Mouse (Mus musculus): ENCODE data around the gene Smok3b. TPM values are rescaled to one million over a fixed set of nuclear protein-coding genes. Genes with fewer than 3 reads are reported as not detected.
A peak's percentile ranks its signal among the peaks of the same experiment; 100 is the strongest.

Gene Smok3b
- total and polyA plus RNA-seq, 2 experiments from 2014 or later = not detected

DNA sequence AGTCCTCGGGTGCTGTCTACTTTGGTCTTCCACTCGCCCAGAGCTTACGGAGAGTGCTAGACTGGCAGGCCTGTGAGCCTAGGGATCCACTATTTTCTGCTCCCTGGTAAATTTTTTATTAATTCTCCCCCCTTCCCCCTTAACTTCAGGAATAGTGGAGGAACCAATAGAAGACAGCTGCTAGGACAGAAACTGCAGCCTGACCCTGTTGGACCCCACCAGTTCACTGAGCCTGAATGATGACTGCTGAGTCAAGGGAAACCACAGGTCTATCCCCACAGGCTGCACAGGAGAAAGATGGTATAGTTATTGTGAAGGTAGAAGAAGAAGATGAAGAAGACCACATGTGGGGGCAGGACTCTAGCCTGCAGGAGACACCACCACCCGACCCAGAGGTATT is 71.5 kb downstream of the Smok3b start:
- ATAC-seq (ENCODE audit: insufficient read depth, low read depth) = no peak
- Histone ChIP-seq H3K9me3 (replicated peaks; ENCODE audit: control insufficient read depth, low read length) (no peaks in the 10 kb centered on the region), H3K4me2 (ENCODE audit: low read depth, low read length) (no peak overlapping the region), H3K36me3 (replicated peaks; ENCODE audit: control insufficient read depth, insufficient read depth, low read length) (peaks cover 52% of the 10 kb centered on the region), H3K9ac (replicated peaks; ENCODE audit: low read depth, low read length) (no peak overlapping the region), H3K27ac (ENCODE audit: low read depth) (peak overlapping the region; percentile 46), H3K4me1 (ENCODE audit: control insufficient read depth, insufficient read depth) (no peaks in the 10 kb centered on the region), H3K27me3 (ENCODE audit: control insufficient read depth, insufficient read depth, low read length) (no peaks in the 10 kb centered on the region), H3K4me3 (ENCODE audit: low read depth, low read length) (no peak overlapping the region)
- DNase-seq (ENCODE audit: low spot score) = no peak
- WGBS = 82% methylated on average over 4 of the region's 4 CpGs
- TF ChIP-seq CTCF (IDR thresholded peaks at IDR 0.05; ENCODE audit: low read depth) (no peak), EP300 (IDR thresholded peaks at IDR 0.05; ENCODE audit: low read depth) (no peak)

DNA sequence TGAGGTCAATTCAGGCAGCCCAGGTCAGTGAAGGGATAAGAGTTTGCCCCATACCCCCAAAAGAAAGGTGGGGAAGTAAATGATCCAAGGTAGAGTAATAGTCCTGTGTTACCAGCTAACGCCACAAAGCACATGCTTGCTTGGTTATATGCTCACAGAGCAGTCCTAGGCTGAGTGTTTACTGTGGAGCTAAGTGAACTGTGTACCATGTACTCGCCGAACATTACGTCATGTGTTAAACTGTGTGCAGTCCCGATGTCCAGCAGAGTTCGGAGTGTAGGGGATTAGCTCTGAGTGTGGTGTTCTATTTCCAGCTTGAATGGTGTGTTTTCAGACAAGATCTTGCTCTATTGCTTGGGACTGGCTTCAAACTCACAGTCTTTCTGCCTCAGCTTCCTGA is 73.2 kb downstream of the Smok3b start:
- DNase-seq (ENCODE audit: low spot score) = no peak
- Histone ChIP-seq H3K27me3 (ENCODE audit: control insufficient read depth, insufficient read depth, low read length) (no peaks in the 10 kb centered on the region), H3K27ac (ENCODE audit: low read depth) (no peak overlapping the region), H3K36me3 (replicated peaks; ENCODE audit: control insufficient read depth, insufficient read depth, low read length) (peaks cover 65% of the 10 kb centered on the region), H3K9me3 (replicated peaks; ENCODE audit: control insufficient read depth, low read length) (no peaks in the 10 kb centered on the region), H3K9ac (replicated peaks; ENCODE audit: low read depth, low read length) (no peak overlapping the region), H3K4me3 (ENCODE audit: low read depth, low read length) (no peak overlapping the region), H3K4me2 (ENCODE audit: low read depth, low read length) (no peak overlapping the region), H3K4me1 (ENCODE audit: control insufficient read depth, insufficient read depth) (no peaks in the 10 kb centered on the region)
- 90% methylated on average over 6 of the region's 6 CpGs for WGBS
- no peak for ATAC-seq (ENCODE audit: insufficient read depth, low read depth)
- TF ChIP-seq EP300 (IDR thresholded peaks at IDR 0.05; ENCODE audit: low read depth) (no peak), CTCF (IDR thresholded peaks at IDR 0.05; ENCODE audit: low read depth) (no peak)

Other genes starting within 250 kb of the Smok3b start
- gene Ppp1r35, start 242.6 kb upstream of the Smok3b start, total RNA-seq (2014; rRNA removed; ENCODE audit: low replicate concordance) = 24.0 and 24.5 TPM in 2 replicates
- gene Ppp1r35, start 242.6 kb upstream of the Smok3b start, polyA plus RNA-seq (2015; fragmentation: Nextera tagmentation; extraction: Ambion mirVana) = 10.4 and 15.4 TPM in 2 replicates
- gene Mepce, start 233.8 kb upstream of the Smok3b start, total RNA-seq (2014; rRNA removed; ENCODE audit: low replicate concordance) = 18.0 and 19.6 TPM in 2 replicates
- gene Mepce, start 233.8 kb upstream of the Smok3b start, polyA plus RNA-seq (2015; fragmentation: Nextera tagmentation; extraction: Ambion mirVana) = 5.0 and 5.4 TPM in 2 replicates
- 1.4 and 8.7 TPM in 2 replicates for gene Zcwpw1, start 233.6 kb upstream of the Smok3b start, total RNA-seq (2014; rRNA removed; ENCODE audit: low replicate concordance)
- 2.2 and 3.6 TPM in 2 replicates for gene Zcwpw1, start 233.6 kb upstream of the Smok3b start, polyA plus RNA-seq (2015; fragmentation: Nextera tagmentation; extraction: Ambion mirVana)
- 3.7 and 78.0 TPM in 2 replicates for gene Pilra, start 185.1 kb upstream of the Smok3b start, total RNA-seq (2014; rRNA removed; ENCODE audit: low replicate concordance)
- gene Pilra, start 185.1 kb upstream of the Smok3b start, polyA plus RNA-seq (2015; fragmentation: Nextera tagmentation; extraction: Ambion mirVana) = 2.0 TPM in 2 replicates
- 0.66 TPM in 1 of 2 replicates, not detected in the other for gene Pilrb1, start 163.3 kb upstream of the Smok3b start, total RNA-seq (2014; rRNA removed; ENCODE audit: low replicate concordance)
- 0.45 and 0.75 TPM in 2 replicates for gene Pilrb1, start 163.3 kb upstream of the Smok3b start, polyA plus RNA-seq (2015; fragmentation: Nextera tagmentation; extraction: Ambion mirVana)
- gene Pilrb2, start 149.6 kb upstream of the Smok3b start, total RNA-seq (2014; rRNA removed; ENCODE audit: low replicate concordance) = 2.4 TPM in 1 of 2 replicates, not detected in the other
- gene Pilrb2, start 149.6 kb upstream of the Smok3b start, polyA plus RNA-seq (2015; fragmentation: Nextera tagmentation; extraction: Ambion mirVana) = 1.2 and 1.6 TPM in 2 replicates
- not detected in 2 replicates for gene Cyp3a13, start 99.8 kb upstream of the Smok3b start, total RNA-seq (2014; rRNA removed; ENCODE audit: low replicate concordance)
- 0.10 and 0.11 TPM in 2 replicates for gene Cyp3a13, start 99.8 kb upstream of the Smok3b start, polyA plus RNA-seq (2015; fragmentation: Nextera tagmentation; extraction: Ambion mirVana)
- gene Gjc3, start 58.3 kb upstream of the Smok3b start, total RNA-seq (2014; rRNA removed; ENCODE audit: low replicate concordance) = 0.92 TPM in 1 of 2 replicates, not detected in the other
- gene Gjc3, start 58.3 kb upstream of the Smok3b start, polyA plus RNA-seq (2015; fragmentation: Nextera tagmentation; extraction: Ambion mirVana) = 0.05 and 0.08 TPM in 2 replicates
- gene Azgp1, start 39.9 kb upstream of the Smok3b start, total RNA-seq (2014; rRNA removed; ENCODE audit: low replicate concordance) = 4.2 TPM in 1 of 2 replicates, not detected in the other
- 0.08 TPM in 1 of 2 replicates, not detected in the other for gene Azgp1, start 39.9 kb upstream of the Smok3b start, polyA plus RNA-seq (2015; fragmentation: Nextera tagmentation; extraction: Ambion mirVana)
- not detected in 2 replicates for gene Smok3a, start 168 bp upstream of the Smok3b start, total RNA-seq (2014; rRNA removed; ENCODE audit: low replicate concordance)
- gene Smok3a, start 168 bp upstream of the Smok3b start, polyA plus RNA-seq (2015; fragmentation: Nextera tagmentation; extraction: Ambion mirVana) = not detected in 2 replicates
- gene Smok3c, start 31.8 kb downstream of the Smok3b start, total RNA-seq (2014; rRNA removed; ENCODE audit: low replicate concordance) = not detected in 2 replicates
- not detected in 2 replicates for gene Smok3c, start 31.8 kb downstream of the Smok3b start, polyA plus RNA-seq (2015; fragmentation: Nextera tagmentation; extraction: Ambion mirVana)
- gene Zkscan1, start 63.7 kb downstream of the Smok3b start, total RNA-seq (2014; rRNA removed; ENCODE audit: low replicate concordance) = 10.9 and 19.1 TPM in 2 replicates
- gene Zkscan1, start 63.7 kb downstream of the Smok3b start, polyA plus RNA-seq (2015; fragmentation: Nextera tagmentation; extraction: Ambion mirVana) = 5.4 and 6.5 TPM in 2 replicates
- gene Zscan21, start 95.5 kb downstream of the Smok3b start, total RNA-seq (2014; rRNA removed; ENCODE audit: low replicate concordance) = 7.7 and 14.0 TPM in 2 replicates
- gene Zscan21, start 95.5 kb downstream of the Smok3b start, polyA plus RNA-seq (2015; fragmentation: Nextera tagmentation; extraction: Ambion mirVana) = 25.0 and 25.2 TPM in 2 replicates
- 15.3 and 24.8 TPM in 2 replicates for gene Zfp113, start 134.3 kb downstream of the Smok3b start, total RNA-seq (2014; rRNA removed; ENCODE audit: low replicate concordance)
- 8.3 and 9.3 TPM in 2 replicates for gene Zfp113, start 134.3 kb downstream of the Smok3b start, polyA plus RNA-seq (2015; fragmentation: Nextera tagmentation; extraction: Ambion mirVana)
- 39.9 and 45.6 TPM in 2 replicates for gene Cops6, start 139.6 kb downstream of the Smok3b start, total RNA-seq (2014; rRNA removed; ENCODE audit: low replicate concordance)
- gene Cops6, start 139.6 kb downstream of the Smok3b start, polyA plus RNA-seq (2015; fragmentation: Nextera tagmentation; extraction: Ambion mirVana) = 281 and 291 TPM in 2 replicates
- 13.9 and 24.1 TPM in 2 replicates for gene Ap4m1, start 150.6 kb downstream of the Smok3b start, total RNA-seq (2014; rRNA removed; ENCODE audit: low replicate concordance)
- gene Ap4m1, start 150.6 kb downstream of the Smok3b start, polyA plus RNA-seq (2015; fragmentation: Nextera tagmentation; extraction: Ambion mirVana) = 6.1 and 6.5 TPM in 2 replicates
- gene Mcm7, start 151.0 kb downstream of the Smok3b start, total RNA-seq (2014; rRNA removed; ENCODE audit: low replicate concordance) = 39.5 and 67.6 TPM in 2 replicates
- gene Mcm7, start 151.0 kb downstream of the Smok3b start, polyA plus RNA-seq (2015; fragmentation: Nextera tagmentation; extraction: Ambion mirVana) = 33.3 and 39.9 TPM in 2 replicates
- 52.8 and 77.7 TPM in 2 replicates for gene Taf6, start 166.0 kb downstream of the Smok3b start, total RNA-seq (2014; rRNA removed; ENCODE audit: low replicate concordance)
- 33.4 and 39.1 TPM in 2 replicates for gene Taf6, start 166.0 kb downstream of the Smok3b start, polyA plus RNA-seq (2015; fragmentation: Nextera tagmentation; extraction: Ambion mirVana)
- gene Cnpy4, start 166.1 kb downstream of the Smok3b start, total RNA-seq (2014; rRNA removed; ENCODE audit: low replicate concordance) = 3.6 and 4.7 TPM in 2 replicates
- 8.7 and 11.4 TPM in 2 replicates for gene Cnpy4, start 166.1 kb downstream of the Smok3b start, polyA plus RNA-seq (2015; fragmentation: Nextera tagmentation; extraction: Ambion mirVana)
- gene Mblac1, start 172.9 kb downstream of the Smok3b start, total RNA-seq (2014; rRNA removed; ENCODE audit: low replicate concordance) = 1.4 and 6.8 TPM in 2 replicates
- gene Mblac1, start 172.9 kb downstream of the Smok3b start, polyA plus RNA-seq (2015; fragmentation: Nextera tagmentation; extraction: Ambion mirVana) = 5.1 and 5.6 TPM in 2 replicates
- gene Nxpe5, start 204.5 kb downstream of the Smok3b start, total RNA-seq (2014; rRNA removed; ENCODE audit: low replicate concordance) = 0.76 TPM in 1 of 2 replicates, not detected in the other
- gene Nxpe5, start 204.5 kb downstream of the Smok3b start, polyA plus RNA-seq (2015; fragmentation: Nextera tagmentation; extraction: Ambion mirVana) = 0.07 TPM in 1 of 2 replicates, not detected in the other
- 60.2 and 102 TPM in 2 replicates for gene Lamtor4, start 234.1 kb downstream of the Smok3b start, total RNA-seq (2014; rRNA removed; ENCODE audit: low replicate concordance)
- gene Lamtor4, start 234.1 kb downstream of the Smok3b start, polyA plus RNA-seq (2015; fragmentation: Nextera tagmentation; extraction: Ambion mirVana) = 101 and 104 TPM in 2 replicates
- 12.0 and 13.4 TPM in 2 replicates for gene BC037034, start 242.6 kb downstream of the Smok3b start, total RNA-seq (2014; rRNA removed; ENCODE audit: low replicate concordance)
- 0.96 and 1.1 TPM in 2 replicates for gene BC037034, start 242.6 kb downstream of the Smok3b start, polyA plus RNA-seq (2015; fragmentation: Nextera tagmentation; extraction: Ambion mirVana)